Mouse (Mus musculus) embryo, embryonic 11.5 days (tissue): ENCODE measurements around the gene Drc7.

Source experiments
- DNase-seq: peaks from one replicate; pipeline ENCODE4 v3.0.0-alpha.2; 2012; ENCODE audit warnings: low read depth, low spot score

Drc7 gene

GRCm38 (mm10) chr8:95058661-95059060 lies 3.8 kb downstream of the Drc7 start:
- no peak for DNase-seq

DNA sequence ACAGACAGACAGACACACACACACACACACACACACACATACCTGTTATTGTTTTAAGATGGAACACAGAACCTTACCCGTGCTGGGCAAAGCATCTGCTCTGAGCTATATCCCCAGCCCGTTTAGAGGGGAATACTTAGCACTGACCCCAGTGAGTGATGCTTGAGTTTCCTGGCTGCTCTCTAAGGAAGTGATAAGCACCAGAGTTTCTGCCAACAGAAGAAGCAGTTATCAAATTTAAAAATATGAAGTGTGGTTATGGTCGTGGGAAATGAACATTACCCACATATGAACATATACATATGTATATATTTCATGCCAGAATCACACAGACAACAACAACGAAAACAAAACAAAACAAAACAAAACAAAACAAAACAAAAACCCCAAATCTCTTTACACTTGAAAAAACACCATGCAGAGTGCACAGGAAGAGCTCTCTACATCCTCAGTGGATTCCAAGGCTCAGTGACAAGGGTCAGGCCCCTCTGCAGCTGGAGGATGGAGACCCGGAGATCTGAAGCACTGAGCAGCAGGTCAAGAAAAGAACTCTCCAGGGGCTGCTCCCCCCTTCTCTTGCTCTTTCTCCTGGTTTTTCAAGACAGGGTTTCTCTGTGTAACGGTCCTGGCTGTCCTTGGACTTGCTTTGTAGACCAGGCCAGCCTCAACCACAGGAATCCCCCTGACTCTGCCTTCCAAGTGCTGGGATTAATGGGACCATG lies 5.1 kb downstream of the Drc7 start:
- DNase-seq = no peak

DNA sequence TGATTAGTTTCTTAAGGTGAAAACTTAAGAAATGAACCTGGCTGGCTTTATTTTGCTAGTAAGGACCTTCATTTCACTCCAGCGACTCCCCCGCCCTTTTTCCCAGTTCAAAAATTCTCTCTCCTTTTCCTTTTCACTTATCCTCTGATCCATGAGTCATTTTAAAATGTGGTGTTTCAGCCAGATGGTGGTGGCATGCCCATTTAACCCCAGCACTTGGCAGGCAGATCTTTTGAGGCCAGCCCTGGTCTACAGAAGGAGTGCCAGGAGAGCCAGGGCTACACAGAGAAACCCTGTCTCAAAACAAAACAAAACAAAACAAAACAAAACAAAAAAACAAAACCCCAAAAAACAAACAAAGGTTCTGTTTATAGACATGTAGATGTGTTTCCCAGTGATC lies 9.6 kb downstream of the Drc7 start:
- no peak for DNase-seq

GRCm38 (mm10) chr8:95067582-95067981 lies 12.7 kb downstream of the Drc7 start:
- DNase-seq = peak; percentile 41

DNA sequence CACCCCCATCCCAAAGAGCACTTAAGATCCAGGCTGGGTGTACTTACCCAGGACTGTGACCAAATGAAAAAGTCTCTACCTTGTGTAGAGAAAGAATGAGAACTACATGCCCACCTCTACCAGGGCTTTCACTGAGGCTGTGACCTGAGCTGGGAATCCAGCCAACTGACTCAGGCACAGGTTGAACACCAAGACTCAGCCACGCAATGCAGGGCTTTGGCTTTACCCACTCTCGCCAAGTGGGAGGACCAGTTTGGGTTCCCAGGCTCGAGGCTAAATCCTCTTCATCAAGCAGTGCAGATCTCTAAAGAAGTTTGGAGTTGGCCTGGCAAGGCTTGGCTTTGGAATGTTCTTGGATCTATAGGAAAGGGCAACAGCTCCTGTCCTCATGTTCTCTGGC lies 20.6 kb downstream of the Drc7 start:
- DNase-seq = no peak

DNA sequence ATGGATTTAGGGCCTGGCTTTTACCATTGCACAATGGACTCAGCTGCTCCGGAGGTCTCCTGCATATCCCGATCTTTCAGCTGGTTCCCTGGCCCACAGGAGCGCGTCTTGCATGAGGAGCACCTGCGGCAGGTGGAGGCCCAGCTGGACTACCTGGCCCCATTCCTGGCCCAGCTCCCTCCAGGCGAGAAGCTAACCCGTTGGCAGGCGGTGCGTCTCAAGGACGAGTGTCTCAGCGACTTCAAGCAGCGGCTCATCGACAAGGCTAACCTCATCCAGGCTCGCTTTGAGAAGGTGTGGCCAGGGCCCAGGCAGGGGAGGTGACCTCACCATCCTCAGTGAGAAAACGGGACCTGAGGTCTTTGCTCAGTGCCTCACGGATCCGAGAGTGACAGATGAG lies 21.2 kb downstream of the Drc7 start:
- DNase-seq = no peak

DNA sequence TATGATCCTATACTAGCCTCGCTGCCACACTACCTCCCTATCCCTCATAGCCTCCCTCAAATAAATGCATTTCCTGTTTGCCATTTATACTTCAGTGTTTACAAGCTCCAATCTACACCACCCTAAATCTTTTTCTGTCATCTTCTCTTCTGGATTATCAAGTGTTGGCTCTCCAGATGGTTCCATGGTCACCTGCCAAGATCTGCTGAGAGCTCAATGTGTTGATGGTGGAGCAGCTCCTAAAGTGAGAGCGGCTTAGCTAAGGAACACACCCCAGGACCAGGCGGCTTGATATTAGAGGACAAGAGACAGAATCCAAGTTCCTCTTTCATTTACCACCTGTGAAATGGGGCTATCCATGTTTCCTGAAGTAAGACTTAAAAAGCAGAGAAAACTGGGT lies 23.2 kb downstream of the Drc7 start:
- DNase-seq = no peak

- DNase-seq = no peak
Measured at GRCm38 (mm10) chr8:95079305-95079704, 24.4 kb downstream of the Drc7 start.

- DNase-seq = peak; percentile 99
Measured at GRCm38 (mm10) chr8:95080381-95081341, 25.8 kb downstream of the Drc7 start, which contains the start of gene Katnb1. Gene Katnb1 (plus strand): TSS chr8:95081186.

- no peak for DNase-seq
Measured at GRCm38 (mm10) chr8:95081650-95082049, 26.7 kb downstream of the Drc7 start.

- no peak for DNase-seq
Measured at GRCm38 (mm10) chr8:95084261-95084660, 29.4 kb downstream of the Drc7 start.

DNA sequence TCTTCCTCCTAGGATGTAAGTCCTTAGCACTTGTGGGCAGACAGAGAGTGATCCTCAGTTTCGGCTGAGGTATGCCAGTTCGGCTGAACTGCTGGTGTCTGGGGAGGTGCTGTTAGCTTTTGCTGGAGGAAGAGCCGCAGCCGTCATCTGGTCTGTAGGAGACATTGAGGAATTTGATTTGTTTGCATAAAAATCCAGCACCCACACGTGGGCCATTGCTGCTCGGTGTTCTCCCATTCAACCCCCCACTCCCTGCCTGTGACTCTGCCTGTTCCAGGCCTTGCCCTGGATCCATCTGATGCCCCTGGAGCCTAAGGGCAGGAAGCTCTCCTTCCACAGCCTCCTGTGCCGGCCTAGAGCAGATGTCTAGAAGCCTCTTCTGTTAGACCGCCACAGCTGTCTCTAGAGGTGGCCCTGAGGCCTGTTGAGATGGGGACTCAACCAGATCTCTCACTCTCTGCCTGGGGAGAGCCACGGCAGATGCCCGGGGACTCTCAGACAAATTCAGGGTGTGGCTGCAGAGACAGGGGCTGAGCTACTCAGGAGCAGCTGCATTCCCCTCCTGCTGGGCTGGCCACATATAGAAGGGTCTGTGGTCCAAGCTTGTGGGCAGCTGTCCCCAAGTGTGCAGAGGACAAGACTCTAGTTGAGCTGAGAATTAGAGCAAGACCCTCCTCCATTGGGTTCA lies 30.0 kb downstream of the Drc7 start:
- DNase-seq = no peak

GRCm38 (mm10) chr8:95085432-95086141 lies 30.7 kb downstream of the Drc7 start:
- DNase-seq = no peak

GRCm38 (mm10) chr8:95093574-95093973 lies 38.7 kb downstream of the Drc7 start:
- no peak for DNase-seq

DNA sequence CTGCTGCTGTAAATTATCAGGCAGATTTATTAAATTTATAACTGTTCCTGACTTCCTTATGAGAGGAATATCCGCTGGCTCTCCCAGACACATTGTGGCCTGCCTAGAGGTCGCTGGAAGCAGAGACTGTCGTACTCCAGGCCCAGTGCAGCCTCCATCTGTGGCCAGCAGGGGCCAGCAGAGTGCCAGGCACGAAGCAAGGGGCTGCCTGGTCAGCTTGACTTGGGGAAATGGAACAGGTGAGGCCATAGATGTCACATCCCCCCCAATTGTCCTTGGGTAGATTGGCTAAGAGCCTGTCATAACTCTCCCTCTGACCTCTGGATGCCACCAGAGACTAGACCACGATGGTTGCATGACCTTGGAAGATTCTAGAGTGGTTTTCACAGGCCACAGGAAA lies 44.1 kb downstream of the Drc7 start:
- DNase-seq = peak; percentile 53

DNA sequence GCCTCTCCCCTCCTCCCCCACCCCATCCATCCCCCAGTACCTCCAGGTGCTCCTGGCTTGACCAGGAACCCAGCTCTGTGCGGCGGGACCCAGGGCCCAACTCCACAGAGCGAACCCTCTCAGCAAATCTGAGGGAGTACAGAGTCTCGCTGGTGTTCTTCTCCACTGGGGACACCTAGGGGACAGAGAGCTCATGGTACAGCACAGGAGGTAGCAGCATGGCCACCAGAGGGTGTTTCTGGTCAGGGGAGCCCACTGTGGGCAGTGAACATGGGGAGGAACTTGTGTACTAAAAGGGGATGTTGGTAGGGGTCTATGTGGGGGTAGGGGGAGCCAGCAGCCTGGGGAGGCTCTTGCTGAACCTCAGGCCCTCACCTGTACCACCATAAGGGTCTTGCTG lies 47.1 kb downstream of the Drc7 start:
- DNase-seq = no peak

DNA sequence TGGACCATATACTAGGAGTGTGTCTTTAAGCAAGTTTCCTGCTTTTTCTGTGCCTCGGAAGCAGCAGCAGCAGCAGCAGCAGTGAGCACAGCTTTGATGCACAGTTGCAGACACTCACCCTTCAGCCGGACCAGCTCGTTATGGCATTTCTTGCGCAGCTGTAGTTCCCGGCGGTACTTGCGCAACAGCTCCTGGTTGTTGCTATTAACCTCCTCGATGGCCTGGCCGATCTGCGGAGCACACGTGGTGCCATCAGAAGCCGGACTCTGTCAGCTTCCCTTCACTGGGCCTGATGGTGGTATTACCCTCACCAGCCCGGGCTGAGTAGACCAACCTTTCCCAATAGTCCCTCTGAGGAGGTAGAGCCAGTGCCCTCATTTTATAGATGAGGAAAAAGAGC lies 52.4 kb downstream of the Drc7 start:
- DNase-seq = no peak

GRCm38 (mm10) chr8:95112594-95112993 lies 57.7 kb downstream of the Drc7 start:
- DNase-seq = no peak

DNA sequence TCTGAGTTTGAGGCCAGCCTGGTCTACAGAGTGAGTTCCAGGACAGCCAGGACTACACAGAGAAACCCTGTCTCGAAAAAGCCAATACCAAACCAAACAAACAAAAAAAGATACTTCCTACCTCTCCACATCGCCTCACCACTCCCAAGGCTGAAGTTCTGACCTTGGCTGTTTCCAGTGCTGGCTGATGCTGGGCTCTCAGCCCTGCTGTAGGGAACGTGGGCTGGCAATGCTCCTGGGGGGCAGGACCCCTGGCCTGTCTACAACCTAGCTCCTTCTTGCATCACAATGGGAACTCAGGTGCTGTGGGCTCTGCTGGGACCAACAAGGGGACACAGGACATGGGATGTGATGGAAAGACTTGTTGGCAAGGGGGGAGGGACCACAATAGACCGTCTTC lies 58.2 kb downstream of the Drc7 start:
- DNase-seq = no peak

- no peak for DNase-seq
Measured at GRCm38 (mm10) chr8:95113750-95114149, 58.8 kb downstream of the Drc7 start.

DNA sequence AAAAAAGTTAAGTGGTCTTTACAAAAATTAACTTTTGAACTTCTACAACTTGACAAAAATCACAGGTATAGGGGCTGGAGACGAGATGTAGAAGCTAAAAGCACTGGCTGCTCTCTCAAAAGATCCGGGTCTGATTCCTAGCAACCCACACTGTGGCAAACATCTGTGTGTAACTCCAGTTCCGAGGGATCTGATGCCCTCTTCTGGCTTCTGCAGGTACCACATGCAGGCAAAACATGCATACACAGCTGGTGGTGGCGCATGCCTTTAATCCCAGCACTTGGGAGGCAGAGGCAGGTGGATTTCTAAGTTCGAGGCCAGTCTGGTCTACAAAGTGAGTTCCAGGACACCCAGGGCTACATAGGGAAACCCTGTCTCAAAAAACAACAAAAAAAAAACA lies 68.6 kb downstream of the Drc7 start:
- no peak for DNase-seq

- DNase-seq = no peak
Measured at GRCm38 (mm10) chr8:95126497-95126896, 71.6 kb downstream of the Drc7 start.
